Mouse (Mus musculus) brain, embryonic 14.5 days (tissue): ENCODE data around the gene Dner. TPM values are rescaled to one million over a fixed set of nuclear protein-coding genes. Genes with fewer than 3 reads are reported as not detected.
"Not testable (repeated sequence)": the region's sequence is repeated elsewhere in the genome, so short reads cannot be mapped to it uniquely, and the experiment has no call there.

Experiments
- DNase-seq: peaks from one replicate; pipeline ENCODE4 v3.0.0-alpha.2; 2011; ENCODE audit warnings: low read depth
- CTCF ChIP-seq: fragments of 200-500 bp; IDR thresholded peaks from 2 replicates; pipeline ENCODE4 v1.5.1; 2012; ENCODE audit warnings: inconsistent platforms, mild to moderate bottlenecking, moderate library complexity, borderline replicate concordance; ENCODE audit not compliant: insufficient read depth, insufficient read length; ENCODE audit errors: extremely low read depth
- POLR2A ChIP-seq: fragments of 200-500 bp; IDR thresholded peaks from 2 replicates; pipeline ENCODE4 v1.6.1; 2012; ENCODE audit warnings: mild to moderate bottlenecking, inconsistent platforms, borderline replicate concordance; ENCODE audit not compliant: poor library complexity, insufficient read depth, insufficient read length, severe bottlenecking; ENCODE audit errors: extremely low read depth
- polyA plus RNA-seq: library from polyadenylated mRNA; depleted of rRNA; stranded (reverse); fragments of >200 nt; gene quantifications from 2 replicates; pipeline ENCODE4 v1.2.3, GENCODE M21; 2012

Gene Dner
- polyA plus RNA-seq, 1 experiment: 215 TPM

DNA sequence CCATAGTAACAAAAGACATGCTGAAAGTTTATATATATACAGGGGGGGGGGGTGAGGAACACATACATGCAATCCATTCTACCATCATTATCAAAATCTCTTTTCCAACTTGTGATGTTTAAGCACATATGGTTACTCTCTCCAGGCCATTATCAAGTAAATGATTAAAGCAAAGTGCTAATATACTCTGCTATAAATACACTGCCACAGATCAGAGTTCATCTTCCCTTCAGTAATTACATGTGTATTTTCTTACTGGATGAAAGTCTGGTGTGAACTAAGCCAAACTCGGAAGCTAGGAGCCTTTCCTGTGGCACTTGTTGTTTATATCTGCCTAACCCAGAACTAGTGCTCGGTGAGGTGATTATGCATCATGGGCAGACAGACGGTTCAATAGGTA is 328.3 kb downstream of the Dner start:
- TF ChIP-seq CTCF: no peak
- TF ChIP-seq POLR2A: no peak

DNA sequence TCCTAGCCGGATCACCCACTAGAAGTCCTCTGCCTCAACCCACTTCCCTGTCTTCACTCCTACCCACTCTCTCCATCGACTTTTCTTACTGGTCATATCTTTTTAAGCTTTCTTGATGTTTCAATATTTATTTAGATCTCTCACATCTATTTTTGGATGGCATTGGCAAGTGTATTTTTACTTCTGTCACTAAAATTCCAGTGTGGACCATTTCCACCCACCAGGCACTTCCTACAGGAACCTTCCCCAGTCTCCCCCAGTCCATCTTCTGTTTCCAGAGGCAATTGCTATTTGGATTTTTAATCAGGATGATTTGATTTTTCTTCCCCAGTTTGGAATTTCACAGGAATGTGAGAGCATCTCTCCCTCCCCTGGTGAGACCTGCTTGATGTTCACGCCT is 329.5 kb downstream of the Dner start:
- no peak for DNase-seq
- TF ChIP-seq CTCF (no peak), POLR2A (no peak)

More for the DNA sequence above, 328.3 kb downstream of the Dner start:
- no peak for DNase-seq

DNA sequence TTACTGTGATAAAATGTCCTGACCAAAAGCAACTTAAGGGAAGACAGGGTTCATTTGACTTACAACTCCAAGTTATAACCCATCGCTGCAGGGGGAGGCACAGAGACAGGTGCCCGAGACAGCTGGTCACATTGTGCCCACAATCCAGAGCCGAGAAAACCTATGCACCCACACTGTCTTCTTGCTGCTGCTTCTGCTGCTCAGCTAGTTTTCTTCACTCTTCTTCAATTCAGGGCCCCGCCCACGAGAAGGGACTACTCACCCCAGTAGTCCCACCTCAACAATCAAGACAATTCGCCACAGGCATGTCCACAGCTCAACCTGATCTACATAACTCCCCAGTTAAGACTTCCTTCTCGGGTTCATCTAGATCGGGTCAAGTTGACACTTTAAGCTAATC is 332.1 kb downstream of the Dner start, which contains the start of gene Pid1:
Gene Pid1, minus strand, starts transcription at position 214 of the 400 bp plus-strand sequence.
- no peak for DNase-seq
- TF ChIP-seq POLR2A (no peak), CTCF (no peak)

DNA sequence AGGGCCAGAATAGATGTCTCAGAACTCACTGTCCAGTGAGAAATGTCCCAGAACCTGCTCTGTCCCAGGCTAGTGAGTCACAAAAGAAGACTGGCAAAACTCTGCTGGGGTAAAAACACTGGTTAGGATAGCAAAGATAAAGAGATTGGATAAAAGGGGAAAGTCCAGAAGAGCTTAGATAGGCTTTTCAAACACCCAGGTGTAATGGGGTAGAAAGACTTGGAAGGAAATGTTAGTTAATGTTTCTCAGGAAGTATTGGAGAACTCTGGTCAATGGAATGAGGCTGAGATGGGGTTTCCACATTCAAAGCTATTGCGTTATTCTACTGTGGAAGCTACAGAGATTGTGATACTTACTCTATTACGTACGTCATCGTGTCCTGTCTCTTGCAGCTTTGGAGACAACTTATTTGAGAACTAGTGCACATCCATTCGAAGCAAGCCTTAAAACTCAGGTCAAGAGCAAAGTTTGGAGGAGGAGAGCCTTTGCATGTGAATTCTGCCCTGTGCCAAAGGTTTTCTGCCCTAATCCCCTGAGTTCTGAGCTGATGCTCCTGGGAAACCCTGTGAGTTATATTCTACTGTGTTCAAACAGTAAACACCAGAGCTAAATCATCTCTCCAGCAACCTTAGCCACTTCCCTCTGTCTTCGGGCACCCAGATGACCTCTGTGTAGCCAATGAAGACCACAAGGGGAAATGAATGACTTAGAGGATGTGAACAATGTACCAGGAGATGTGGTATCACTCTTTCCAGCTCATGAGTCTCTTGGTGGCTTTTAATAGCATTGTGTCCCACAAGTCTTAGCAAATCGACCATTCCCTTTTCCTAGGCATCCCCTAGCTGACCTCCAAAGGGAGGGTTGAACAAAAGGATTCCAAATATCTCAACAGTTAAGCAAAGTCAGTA is 333.1 kb downstream of the Dner start:
- no peak for DNase-seq

DNA sequence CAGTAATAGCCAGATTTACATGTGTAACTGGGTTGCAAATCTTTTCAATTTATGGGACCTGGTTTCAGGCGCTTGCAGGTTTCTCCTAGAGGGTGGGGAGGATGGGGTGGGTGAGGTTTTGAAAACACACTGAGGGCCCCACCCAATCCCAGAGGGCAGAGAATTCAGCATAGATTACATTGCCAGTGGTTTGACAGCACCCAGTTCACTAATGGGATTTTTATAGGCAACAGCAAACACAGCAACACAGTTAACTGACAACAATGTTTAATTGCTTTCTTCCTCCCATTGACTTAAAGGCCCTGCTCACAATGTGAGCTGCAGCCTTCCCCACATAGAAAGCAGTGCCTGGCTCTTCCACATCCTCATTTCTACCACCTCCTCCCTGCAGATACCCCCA is 333.8 kb downstream of the Dner start:
- TF ChIP-seq POLR2A (no peak), CTCF (no peak)
- DNase-seq: no peak

More for the DNA sequence above, 333.1 kb downstream of the Dner start:
- TF ChIP-seq POLR2A (no peak), CTCF (no peak)

DNA sequence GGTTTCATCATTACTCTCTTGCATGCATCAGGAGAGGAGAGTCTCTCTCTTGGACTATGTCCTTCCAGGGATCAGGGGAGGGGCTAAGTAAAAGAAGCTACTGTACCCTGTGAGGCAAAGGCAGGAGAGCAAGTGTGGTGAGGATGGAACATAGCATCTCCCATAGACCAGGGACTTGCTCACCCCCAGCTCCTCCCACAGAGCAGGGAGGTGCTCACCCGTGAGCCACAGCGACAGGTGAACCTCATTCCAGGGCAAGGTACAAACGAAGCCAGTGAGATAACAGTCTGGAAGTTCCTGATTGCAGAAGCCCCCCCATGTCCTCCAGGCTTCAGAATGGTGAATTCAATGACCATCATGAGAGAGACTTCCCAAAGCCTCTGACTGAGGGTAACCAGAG is 334.6 kb downstream of the Dner start:
- no peak for TF ChIP-seq POLR2A
- no peak for TF ChIP-seq CTCF
- DNase-seq: no peak

DNA sequence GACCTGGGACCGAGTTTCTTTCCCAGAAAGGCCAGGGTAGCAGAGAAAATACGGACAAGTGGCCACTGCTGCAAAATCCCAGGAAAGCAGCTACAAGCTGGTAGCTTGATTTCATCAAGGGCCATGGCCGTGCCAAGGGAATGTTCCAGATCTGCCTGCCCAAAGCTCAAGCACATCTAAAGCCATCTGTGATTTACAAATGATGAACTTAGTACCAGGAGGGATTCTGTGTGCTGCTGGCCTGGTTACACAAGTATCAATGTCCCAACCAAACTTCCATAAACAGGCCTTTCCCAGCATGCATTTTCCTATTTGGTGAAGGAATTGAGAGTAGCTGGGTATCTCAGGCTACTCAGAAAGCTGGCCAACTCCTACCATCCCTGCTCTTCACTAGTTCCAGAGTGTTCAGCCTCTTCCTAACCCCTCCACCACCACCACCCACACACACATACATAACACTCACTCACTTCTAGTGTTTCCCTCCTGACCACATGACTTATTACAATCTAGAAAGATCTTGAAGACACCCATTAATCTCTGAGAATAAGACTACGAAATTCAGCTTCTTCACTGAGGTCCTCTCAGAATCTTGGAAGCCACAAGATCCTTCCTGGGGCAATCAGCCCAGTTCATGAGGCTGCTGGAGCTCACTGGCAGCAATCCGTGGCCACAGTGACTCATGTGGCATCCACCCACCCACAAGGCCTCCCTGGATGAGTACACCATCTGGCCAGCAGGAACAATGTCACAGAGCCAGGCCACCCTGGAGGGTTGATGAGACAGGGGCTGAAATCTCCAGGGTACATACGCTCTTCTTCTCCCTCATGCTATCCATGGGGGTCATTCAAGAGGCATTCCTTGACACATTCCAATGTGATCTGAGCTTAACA is 336.2 kb downstream of the Dner start:
- no peak for DNase-seq
- TF ChIP-seq POLR2A (no peak), CTCF (no peak)

DNA sequence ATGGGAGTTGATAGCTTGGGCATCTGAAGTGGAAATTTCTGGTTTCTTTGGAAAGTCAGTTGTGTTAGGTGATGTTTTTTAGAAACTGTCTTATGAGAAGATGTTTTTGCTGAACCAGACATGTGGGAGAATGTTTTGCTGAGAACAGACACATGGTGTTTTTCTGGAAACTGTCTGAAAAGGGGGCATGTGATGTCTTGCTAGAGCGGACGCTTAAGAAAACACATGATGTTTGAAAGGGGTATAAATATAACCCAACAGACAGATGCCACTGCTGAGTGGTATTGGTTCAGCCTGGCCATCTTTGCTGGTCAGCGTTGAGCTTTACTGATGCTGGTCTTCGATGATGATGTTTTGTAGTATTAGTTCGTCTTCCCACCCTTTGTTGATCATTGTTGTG is 338.8 kb downstream of the Dner start:
- DNase-seq: no peak
- TF ChIP-seq POLR2A (no peak), CTCF (no peak)

DNA sequence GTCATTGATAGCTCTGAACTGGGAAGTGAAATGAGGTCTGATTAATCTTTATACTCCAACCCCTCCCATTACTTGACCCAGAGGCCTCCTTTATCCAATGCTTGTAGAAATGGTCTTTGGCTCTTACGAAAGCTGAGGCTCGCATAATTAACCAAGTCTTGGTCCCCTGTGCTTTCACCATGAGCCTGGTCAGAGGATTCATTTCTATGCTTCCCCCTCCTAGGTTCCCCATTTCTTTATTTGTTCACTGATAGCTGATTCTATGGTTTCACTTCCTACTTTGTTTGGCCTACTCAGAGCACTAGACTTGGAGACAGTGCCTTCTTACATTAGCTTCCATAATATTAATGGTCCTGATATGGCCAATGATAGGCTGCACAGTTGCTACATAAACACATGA is 345.8 kb downstream of the Dner start:
- no peak for DNase-seq
- TF ChIP-seq POLR2A (no peak), CTCF (no peak)

DNA sequence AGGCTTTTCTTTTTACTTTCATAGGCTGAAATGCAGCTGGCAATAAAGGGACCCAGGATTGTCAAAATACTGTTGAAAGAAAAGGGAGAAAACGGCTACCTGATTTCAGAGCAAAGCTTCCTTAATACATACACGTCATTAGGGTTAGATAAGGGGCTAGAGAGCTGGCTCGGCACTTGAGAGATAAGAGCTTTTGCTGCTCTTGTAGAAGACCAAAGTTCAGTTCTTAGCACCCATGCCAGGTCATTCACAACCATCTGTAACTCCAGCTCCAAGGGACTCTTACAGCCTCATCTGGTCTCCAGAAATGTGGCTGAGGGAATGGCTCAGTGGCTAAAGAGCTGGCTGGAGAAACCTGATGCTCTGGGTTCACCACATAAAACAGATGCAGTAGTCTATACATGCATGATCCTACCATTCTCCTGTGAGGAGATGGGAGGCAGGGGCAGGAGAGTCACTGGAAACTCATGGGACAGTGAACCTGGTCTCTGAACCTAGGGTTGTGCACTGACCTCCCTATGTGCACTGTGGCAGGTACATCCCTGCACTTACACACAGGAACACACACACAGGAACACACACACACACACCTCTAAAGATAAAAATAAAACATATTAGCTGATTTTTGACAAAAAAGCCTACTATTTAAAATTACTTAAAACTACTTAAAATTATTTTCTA is 348.1 kb downstream of the Dner start:
- TF ChIP-seq CTCF (no peak), POLR2A (no peak)
- no peak for DNase-seq

DNA sequence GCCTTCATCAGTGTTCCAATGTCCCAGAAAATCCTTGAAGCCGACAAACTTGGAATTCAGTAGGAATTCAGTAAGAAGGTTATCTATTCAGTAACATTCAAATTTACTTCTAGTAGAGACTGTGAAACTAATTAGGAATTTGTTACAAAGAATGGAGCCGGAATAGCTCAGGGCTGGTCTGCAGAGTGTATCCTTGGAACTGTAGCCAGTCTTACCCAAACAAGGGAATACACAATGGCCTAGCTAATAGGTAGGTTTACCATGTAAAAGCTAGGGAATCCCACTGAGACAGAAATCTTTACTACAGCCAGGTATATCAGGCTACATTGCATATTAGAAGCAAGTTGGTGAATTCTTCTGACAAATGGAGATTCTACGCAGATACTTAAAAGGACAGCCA is 363.2 kb downstream of the Dner start:
- peak; percentile 33 for DNase-seq

DNA sequence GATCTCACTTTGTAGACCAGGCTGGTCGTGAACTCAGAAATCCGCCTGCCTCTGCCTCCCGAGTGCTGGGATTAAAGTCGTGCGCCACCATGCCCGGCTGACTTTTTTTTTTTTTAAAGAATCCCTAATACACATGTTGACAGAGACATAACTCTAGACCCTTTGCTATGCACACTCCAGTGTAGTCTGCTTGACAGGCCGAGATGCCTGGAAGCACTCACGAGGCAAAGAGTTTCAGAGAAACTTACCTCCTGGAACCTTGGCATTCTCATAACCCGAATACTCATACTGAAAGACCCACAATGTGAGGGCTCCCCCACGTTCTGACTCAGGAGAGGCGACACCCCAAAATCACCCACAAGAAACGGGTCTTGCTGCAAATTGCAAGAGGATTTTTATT is 364.2 kb downstream of the Dner start:
- not testable (repeated sequence) for DNase-seq
